Comparison of ENCODE assay signal across 19 mouse cellular contexts in genomic region chr6:43333479-43333878, GRCm38 (mm10). TPM values are rescaled to one million over a fixed set of nuclear protein-coding genes. Genes with fewer than 3 reads are reported as not detected.
DNase-seq lines count a peak whose midpoint lies in the region; ATAC-seq and TF ChIP-seq lines count a peak whose summit lies in the region.
"Had no signal": no experiment of that assay in that cellular context is flagged by ENCODE, and none has a peak within 500 bp of the region (broad histone marks: within the 10 kb centered on the region; RNA-seq: fewer than 3 reads in every experiment).

No protein-coding gene starts in this region.

- H3K4me3 ChIP-seq in hindbrain, embryonic 14.5 days (replicated peaks; ENCODE audit: low read length): no peak overlapping the region
- H3K4me3 ChIP-seq in hindbrain, embryonic 12.5 days: no peak overlapping the region
- no peak overlapping the region for H3K4me3 ChIP-seq in midbrain, embryonic 14.5 days (replicated peaks; ENCODE audit: low read depth, low read length)
- no peak overlapping the region for H3K4me3 ChIP-seq in midbrain, embryonic 11.5 days (ENCODE audit: low read depth, low read length)
- no peak overlapping the region for H3K4me3 ChIP-seq in cerebellum, adult 2 months (replicated peaks; ENCODE audit: insufficient read depth, low read depth, low read length)
- no peak overlapping the region for H3K4me3 ChIP-seq in midbrain, postnatal 0 days (ENCODE audit: low read depth, low read length)
- H3K4me3 ChIP-seq: erythroblast, embryonic 14.5 days; intestine, embryonic 15.5 days; megakaryocyte, embryonic 14.5 days had no signal

- no peak for TF ChIP-seq CTCF in cerebellum, adult 2 months (IDR thresholded peaks at IDR 0.05; ENCODE audit: borderline replicate concordance, insufficient read depth, low read depth, low read length)
- no peak for TF ChIP-seq CTCF in midbrain, postnatal 0 days (IDR thresholded peaks at IDR 0.05)

- ATAC-seq in hindbrain, embryonic 14.5 days (ENCODE audit: low FRiP score): no peak
- ATAC-seq in hindbrain, embryonic 12.5 days (ENCODE audit: low FRiP score): no peak
- ATAC-seq in midbrain, embryonic 14.5 days (ENCODE audit: low FRiP score, low TSS enrichment): no peak
- ATAC-seq in midbrain, embryonic 11.5 days (ENCODE audit: low FRiP score): no peak
- ATAC-seq in midbrain, postnatal 0 days (ENCODE audit: low FRiP score): peak; percentile 36; the same call in 1 of the 2 replicates
- ATAC-seq: activated CD4-positive, CD25-positive, alpha-beta regulatory T cell, adult 4 months; intestine, embryonic 15.5 days had no signal

- 66% methylated on average over 4 of the region's 4 CpGs for WGBS in hindbrain, embryonic 14.5 days
- WGBS in hindbrain, embryonic 12.5 days: 75% methylated on average over 4 of the region's 4 CpGs
- 58% methylated on average over 4 of the region's 4 CpGs for WGBS in midbrain, embryonic 14.5 days
- 81% methylated on average over 4 of the region's 4 CpGs for WGBS in midbrain, embryonic 11.5 days
- WGBS in cerebellum, adult 2 months: 3% methylated on average over 4 of the region's 4 CpGs
- WGBS in midbrain, postnatal 0 days: 47% methylated on average over 4 of the region's 4 CpGs

- peaks cover 11% of the 10 kb centered on the region; the same call in 1 of the 2 replicates for H3K4me1 ChIP-seq in hindbrain, embryonic 14.5 days (replicated peaks; ENCODE audit: control insufficient read depth, insufficient read depth, low read length)
- H3K4me1 ChIP-seq in hindbrain, embryonic 12.5 days: no peaks in the 10 kb centered on the region
- 0 out of 2 replicates have a peak, but pooled peaks cover 6% of the 10 kb centered on the region for H3K4me1 ChIP-seq in midbrain, embryonic 14.5 days (ENCODE audit: control insufficient read depth, insufficient read depth, low read length)
- H3K4me1 ChIP-seq in midbrain, embryonic 11.5 days (ENCODE audit: control insufficient read depth, insufficient read depth, low read length): no peaks in the 10 kb centered on the region
- H3K4me1 ChIP-seq in cerebellum, adult 2 months (ENCODE audit: control insufficient read depth, insufficient read depth, low read length): peaks cover 26% of the 10 kb centered on the region; the same call in 1 of the 2 replicates
- no peaks in the 10 kb centered on the region for H3K4me1 ChIP-seq in midbrain, postnatal 0 days (ENCODE audit: insufficient read depth, low read length)
- H3K4me1 ChIP-seq: intestine, embryonic 15.5 days had no signal

- no peaks in the 10 kb centered on the region for H3K36me3 ChIP-seq in hindbrain, embryonic 14.5 days (replicated peaks; ENCODE audit: control insufficient read depth, insufficient read depth)
- H3K36me3 ChIP-seq in hindbrain, embryonic 12.5 days: no peaks in the 10 kb centered on the region
- no peaks in the 10 kb centered on the region for H3K36me3 ChIP-seq in midbrain, embryonic 14.5 days (ENCODE audit: control insufficient read depth, insufficient read depth, low read length)
- H3K36me3 ChIP-seq in midbrain, embryonic 11.5 days (ENCODE audit: control insufficient read depth, insufficient read depth, low read length): no peaks in the 10 kb centered on the region
- H3K36me3 ChIP-seq in midbrain, postnatal 0 days (ENCODE audit: insufficient read depth, low read length): no peaks in the 10 kb centered on the region
- H3K36me3 ChIP-seq: intestine, embryonic 15.5 days had no signal

- TF ChIP-seq POLR2A in cerebellum, adult 2 months (IDR thresholded peaks at IDR 0.05; ENCODE audit: borderline replicate concordance, insufficient read depth, low read length): no peak

- no peak overlapping the region for H3K4me2 ChIP-seq in hindbrain, embryonic 14.5 days (replicated peaks)
- H3K4me2 ChIP-seq in hindbrain, embryonic 12.5 days (replicated peaks): no peak overlapping the region
- no peak overlapping the region for H3K4me2 ChIP-seq in midbrain, embryonic 14.5 days (ENCODE audit: low read length)
- no peak overlapping the region for H3K4me2 ChIP-seq in midbrain, embryonic 11.5 days
- no peak overlapping the region for H3K4me2 ChIP-seq in midbrain, postnatal 0 days (ENCODE audit: low read depth, low read length, poor library complexity, severe bottlenecking)
- H3K4me2 ChIP-seq: intestine, embryonic 15.5 days; liver, embryonic 11.5 days had no signal

- no peak overlapping the region for H3K9ac ChIP-seq in hindbrain, embryonic 14.5 days
- H3K9ac ChIP-seq in hindbrain, embryonic 12.5 days: no peak overlapping the region
- no peak overlapping the region for H3K9ac ChIP-seq in midbrain, embryonic 14.5 days (replicated peaks; ENCODE audit: low read length)
- no peak overlapping the region for H3K9ac ChIP-seq in midbrain, embryonic 11.5 days (ENCODE audit: low read length)
- H3K9ac ChIP-seq in midbrain, postnatal 0 days (replicated peaks; ENCODE audit: low read length, poor library complexity, severe bottlenecking): no peak overlapping the region
- H3K9ac ChIP-seq: intestine, embryonic 15.5 days had no signal

- no peak for DNase-seq in hindbrain, embryonic 14.5 days (ENCODE audit: low spot score)
- DNase-seq in midbrain, embryonic 14.5 days: peak; percentile 28
- DNase-seq in midbrain, embryonic 11.5 days (ENCODE audit: low spot score, missing footprints): no peak
- peak; percentile 88 to 95 for DNase-seq in cerebellum, adult 2 months
- DNase-seq in midbrain, postnatal 0 days (ENCODE audit: low spot score): peak; percentile 79
- no peak for DNase-seq in layer of hippocampus, adult 11-12 months (ENCODE audit: low spot score)
- DNase-seq in frontal cortex, postnatal 36 days (ENCODE audit: low spot score in 2 of 2): no peak
- DNase-seq: gastrocnemius, postnatal 10 days; right cerebral cortex, postnatal 4 days; thymus, adult 2 months had no signal

- H3K9me3 ChIP-seq in hindbrain, embryonic 14.5 days (ENCODE audit: control insufficient read depth, low read length): no peaks in the 10 kb centered on the region
- no peaks in the 10 kb centered on the region for H3K9me3 ChIP-seq in hindbrain, embryonic 12.5 days (replicated peaks)
- H3K9me3 ChIP-seq in midbrain, embryonic 14.5 days (ENCODE audit: control insufficient read depth, low read length): no peaks in the 10 kb centered on the region
- H3K9me3 ChIP-seq in midbrain, embryonic 11.5 days (ENCODE audit: control insufficient read depth, low read length): no peaks in the 10 kb centered on the region
- H3K9me3 ChIP-seq in midbrain, postnatal 0 days (ENCODE audit: low read length): no peaks in the 10 kb centered on the region
- H3K9me3 ChIP-seq: intestine, embryonic 15.5 days; megakaryocyte, embryonic 14.5 days had no signal

- peak overlapping the region; percentile 20; the same call in 1 of the 2 replicates for H3K27ac ChIP-seq in hindbrain, embryonic 14.5 days
- H3K27ac ChIP-seq in hindbrain, embryonic 12.5 days: no peak overlapping the region
- no peak overlapping the region for H3K27ac ChIP-seq in midbrain, embryonic 14.5 days (replicated peaks; ENCODE audit: low read depth, low read length)
- no peak overlapping the region for H3K27ac ChIP-seq in midbrain, embryonic 11.5 days (ENCODE audit: low read depth, low read length)
- H3K27ac ChIP-seq in cerebellum, adult 2 months (ENCODE audit: insufficient read depth, low read length): peak overlapping the region; percentile 69
- no peak overlapping the region for H3K27ac ChIP-seq in midbrain, postnatal 0 days (ENCODE audit: low read depth, low read length)
- H3K27ac ChIP-seq: intestine, embryonic 15.5 days had no signal

- H3K27me3 ChIP-seq in hindbrain, embryonic 14.5 days (ENCODE audit: control insufficient read depth, insufficient read depth, low read length): no peaks in the 10 kb centered on the region
- no peaks in the 10 kb centered on the region for H3K27me3 ChIP-seq in hindbrain, embryonic 12.5 days
- no peaks in the 10 kb centered on the region for H3K27me3 ChIP-seq in midbrain, embryonic 14.5 days (ENCODE audit: control insufficient read depth, insufficient read depth, low read length)
- H3K27me3 ChIP-seq in midbrain, embryonic 11.5 days (ENCODE audit: control insufficient read depth, insufficient read depth, low read length): no peaks in the 10 kb centered on the region
- H3K27me3 ChIP-seq in cerebellum, adult 2 months (ENCODE audit: control insufficient read depth, insufficient read depth, low read length): no peaks in the 10 kb centered on the region
- no peaks in the 10 kb centered on the region for H3K27me3 ChIP-seq in midbrain, postnatal 0 days (ENCODE audit: insufficient read depth, low read length)
- H3K27me3 ChIP-seq: intestine, embryonic 15.5 days; megakaryocyte, embryonic 14.5 days had no signal

RNA-seq across cellular contexts. Expression of gene Nobox, which starts 24.1 kb away (rescaled TPM):
- not detected in 2 replicates for polyA plus RNA-seq in hindbrain, embryonic 14.5 days (2014; fragmentation: Nextera tagmentation; extraction: Ambion mirVana)
- not detected in 2 replicates for polyA plus RNA-seq in hindbrain, embryonic 12.5 days (2016; fragmentation: Nextera tagmentation; extraction: Ambion mirVana)
- not detected in 2 replicates for polyA plus RNA-seq in midbrain, embryonic 14.5 days (2014; fragmentation: Nextera tagmentation; extraction: Ambion mirVana)
- not detected in 2 replicates for polyA plus RNA-seq in midbrain, embryonic 11.5 days (2014; fragmentation: Nextera tagmentation; extraction: Ambion mirVana)
- polyA plus RNA-seq in cerebellum, adult 2 months (2012; rRNA removed): 0.10 TPM in 1 of 2 replicates, not detected in the other
- not detected in 2 replicates for total RNA-seq in midbrain, postnatal 0 days (2014; rRNA removed)
- polyA plus RNA-seq in midbrain, postnatal 0 days (2015; fragmentation: Nextera tagmentation; extraction: Ambion mirVana): not detected in 2 replicates
- total RNA-seq: gastrocnemius, postnatal 10 days; heart, postnatal 25 days; layer of hippocampus, adult 8-10 months; MEL had no signal
- polyA plus RNA-seq: activated CD4-positive, CD25-positive, alpha-beta regulatory T cell, adult 4 months; erythroblast, embryonic 14.5 days; intestine, embryonic 15.5 days; liver, embryonic 11.5 days had no signal

Comparison
In these comparisons a context has a peak if more than half of its experiments do, and no peak if none do; other contexts are left out.
1. DNase-seq: peak in midbrain, embryonic 14.5 days (single experiment), cerebellum, adult 2 months (2 of 2) and midbrain, postnatal 0 days (single experiment); none in hindbrain, embryonic 14.5 days (single experiment), midbrain, embryonic 11.5 days (single experiment), layer of hippocampus, adult 11-12 months (single experiment) and frontal cortex, postnatal 36 days (0 of 2).
2. H3K27ac ChIP-seq: peak in hindbrain, embryonic 14.5 days (single experiment) and cerebellum, adult 2 months (single experiment); none in hindbrain, embryonic 12.5 days (single experiment), midbrain, embryonic 14.5 days (single experiment), midbrain, embryonic 11.5 days (single experiment) and midbrain, postnatal 0 days (single experiment).